Mouse (Mus musculus): Measurements from ENCODE around the gene Ttc24.

The Ttc24 gene

DNA sequence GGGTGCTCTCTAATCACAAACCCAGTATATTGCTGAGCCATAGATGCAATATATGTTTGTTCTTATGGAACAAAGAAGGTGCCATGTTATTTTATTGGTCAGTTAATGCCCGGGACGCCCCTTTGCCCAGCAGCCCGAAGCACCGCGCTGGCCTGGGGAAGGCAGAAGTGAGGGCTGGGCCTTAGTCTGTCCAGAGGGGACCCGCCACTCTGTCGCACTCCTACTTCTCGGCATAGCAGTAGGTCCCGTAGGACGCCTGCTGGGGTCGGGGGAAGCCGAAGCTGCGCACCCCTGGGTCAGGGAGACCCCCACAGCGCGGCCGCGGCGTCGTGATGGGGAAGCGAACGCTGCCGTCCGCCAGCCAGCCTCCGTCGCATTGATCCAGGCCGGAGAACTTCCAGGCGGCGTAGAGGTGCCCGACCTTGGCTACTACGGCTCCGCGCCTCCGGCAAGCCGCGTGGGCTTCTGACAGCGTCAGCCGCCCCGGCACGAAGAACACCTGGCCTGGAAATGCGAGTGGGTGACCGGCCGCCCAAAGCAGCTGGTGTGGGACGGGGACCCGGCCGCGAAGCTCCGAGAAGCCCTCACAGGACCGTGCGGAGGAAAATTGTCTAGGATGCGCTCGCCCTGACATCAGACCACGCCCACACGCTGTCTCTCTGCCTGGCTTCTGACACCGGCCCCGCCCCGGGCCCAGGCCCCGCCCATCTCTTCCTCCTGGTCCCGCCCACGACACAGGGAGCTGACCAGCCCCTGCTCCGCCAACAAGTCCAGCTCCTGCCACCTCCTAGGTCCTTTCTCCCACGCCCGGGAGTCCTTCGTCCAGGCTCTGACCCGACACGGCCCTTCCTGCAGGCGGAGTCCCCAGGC, 55.5 kb downstream of the Ttc24 start:
- peak; percentile 64 for DNase-seq (ENCODE audit: low read depth, low spot score)
